Mouse (Mus musculus): ENCODE data around the gene Plppr2. TPM values are rescaled to one million over a fixed set of nuclear protein-coding genes. Genes with fewer than 3 reads are reported as not detected.

The Plppr2 gene
- polyA plus RNA-seq, 1 experiment from 2014 or later, result 2.7 TPM

DNA sequence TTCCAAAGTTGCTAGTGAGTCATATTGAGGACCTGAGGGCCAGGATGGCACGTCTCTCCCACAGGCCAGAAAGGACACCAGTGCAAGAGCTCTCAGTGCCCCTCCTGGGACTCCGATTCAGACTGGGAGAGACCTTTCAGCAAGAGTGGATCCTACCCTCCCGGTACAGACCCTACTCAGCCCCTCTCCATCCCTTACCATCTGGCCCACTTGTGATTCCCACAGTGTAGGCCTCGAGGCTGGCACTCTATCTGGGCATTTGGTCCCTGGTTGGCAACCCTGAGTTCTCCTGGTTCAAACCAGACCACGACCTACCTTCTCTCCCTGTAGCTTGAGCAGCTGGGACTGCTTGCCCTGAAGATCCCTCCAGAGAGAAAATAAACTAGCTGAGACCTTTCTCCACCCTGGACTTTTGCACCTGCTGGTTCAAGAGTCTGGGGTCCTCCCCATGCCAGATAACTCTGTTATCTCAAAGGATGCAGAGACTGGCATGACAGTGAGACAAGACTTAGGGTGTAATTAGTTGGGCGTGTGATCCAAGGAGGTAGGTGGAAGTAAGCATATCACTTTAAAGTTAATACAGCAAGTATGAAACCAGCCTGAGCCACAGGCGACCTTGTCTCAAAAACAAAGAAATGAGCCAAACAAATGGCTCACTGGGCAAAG lies 1.2 kb upstream of the Plppr2 start:
- Histone ChIP-seq H3K4me1 (replicated peaks; ENCODE audit: control insufficient read depth, insufficient read depth) (0 out of 2 replicates have a peak, but pooled peaks cover 2% of the 10 kb centered on the region), H3K9ac (ENCODE audit: low read length) (no peak overlapping the region), H3K27me3 (ENCODE audit: control insufficient read depth, insufficient read depth, low read length) (no peaks in the 10 kb centered on the region), H3K4me2 (replicated peaks; ENCODE audit: low read depth) (no peak overlapping the region), H3K36me3 (ENCODE audit: control insufficient read depth, insufficient read depth, low read length) (no peaks in the 10 kb centered on the region), H3K9me3 (ENCODE audit: control insufficient read depth, low read length) (no peaks in the 10 kb centered on the region), H3K27ac (replicated peaks) (no peak overlapping the region), H3K4me3 (ENCODE audit: low read depth, low read length) (no peak overlapping the region)
- no peak for DNase-seq (ENCODE audit: low spot score)
- ATAC-seq (ENCODE audit: low FRiP score, low TSS enrichment), result no peak
- 84% methylated on average over 7 of the region's 7 CpGs for WGBS
- TF ChIP-seq EP300 (optimal IDR thresholded peaks at IDR 0.05), result no peak
- no peak for TF ChIP-seq CTCF (IDR thresholded peaks at IDR 0.05; ENCODE audit: low read depth)

DNA sequence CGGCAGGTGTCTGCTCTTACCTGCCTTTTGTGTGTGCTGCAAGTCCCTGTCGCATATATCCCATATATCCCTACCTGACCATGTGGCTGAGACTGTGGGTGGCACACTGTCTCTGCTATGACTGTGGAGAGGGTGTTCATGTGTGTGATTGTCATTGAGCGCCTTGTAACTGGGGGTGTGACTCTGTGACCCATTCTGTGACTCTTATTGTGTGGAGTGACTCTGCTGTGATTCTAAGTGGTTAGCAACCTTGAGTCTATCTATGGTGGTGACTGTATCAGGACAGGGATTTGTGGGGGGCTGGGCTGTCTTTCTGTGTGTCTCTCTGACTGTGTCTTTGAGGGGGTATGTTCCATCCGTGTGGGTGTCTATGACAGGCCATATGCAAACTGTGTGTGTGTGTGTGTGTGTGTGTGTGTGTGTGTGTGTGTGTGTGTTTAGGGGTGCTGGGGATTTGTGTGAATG lies 910 bp downstream of the Plppr2 start:
- no peak overlapping the region for H3K4me2 ChIP-seq (replicated peaks; ENCODE audit: low read depth)
- H3K9ac ChIP-seq (ENCODE audit: low read length), result no peak overlapping the region
- 0 out of 2 replicates have a peak, but pooled peaks cover 2% of the 10 kb centered on the region for H3K4me1 ChIP-seq (replicated peaks; ENCODE audit: control insufficient read depth, insufficient read depth)
- no peaks in the 10 kb centered on the region for H3K9me3 ChIP-seq (ENCODE audit: control insufficient read depth, low read length)
- no peak overlapping the region for H3K4me3 ChIP-seq (ENCODE audit: low read depth, low read length)
- TF ChIP-seq CTCF (IDR thresholded peaks at IDR 0.05; ENCODE audit: low read depth), result no peak
- TF ChIP-seq EP300 (optimal IDR thresholded peaks at IDR 0.05), result no peak
- no peaks in the 10 kb centered on the region for H3K27me3 ChIP-seq (ENCODE audit: control insufficient read depth, insufficient read depth, low read length)
- ATAC-seq (ENCODE audit: low FRiP score, low TSS enrichment) (no peak), DNase-seq (ENCODE audit: low spot score) (no peak)
- H3K36me3 ChIP-seq (ENCODE audit: control insufficient read depth, insufficient read depth, low read length), result no peaks in the 10 kb centered on the region
- no peak overlapping the region for H3K27ac ChIP-seq (replicated peaks)
- WGBS, result 78% methylated on average over 4 of the region's 4 CpGs

DNA sequence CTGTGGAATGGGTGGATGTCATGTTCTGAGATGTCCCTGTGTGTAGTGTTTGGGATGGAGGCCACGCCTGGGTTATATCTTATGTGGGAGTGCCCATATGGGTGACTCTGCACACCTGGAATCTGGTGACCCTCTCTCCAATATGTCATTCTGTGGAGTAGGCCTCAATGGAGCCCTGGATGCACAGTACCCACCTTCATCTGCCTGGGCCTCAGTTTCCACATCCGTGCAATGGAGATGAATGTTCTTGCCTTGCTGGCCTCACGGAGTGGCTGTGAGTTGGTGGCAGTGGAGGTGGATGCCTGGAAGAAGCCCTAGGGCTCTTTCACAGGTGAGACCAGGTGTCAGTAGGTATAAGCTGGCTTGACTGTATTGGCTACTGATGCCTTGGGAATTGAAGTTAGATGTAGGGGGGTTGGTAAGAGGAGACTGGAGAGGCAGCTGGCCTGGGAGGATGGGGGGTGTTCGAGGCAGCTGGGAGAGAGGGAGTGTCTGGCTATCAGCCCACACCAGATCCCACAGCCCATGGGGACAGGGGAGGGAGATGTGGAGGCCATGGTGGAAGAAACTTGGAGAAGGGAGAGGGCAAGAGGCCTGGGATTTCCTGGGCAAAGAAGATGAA lies 1.5 kb downstream of the Plppr2 start:
- H3K4me2 ChIP-seq (replicated peaks; ENCODE audit: low read depth), result no peak overlapping the region
- ATAC-seq (ENCODE audit: low FRiP score, low TSS enrichment), result no peak
- DNase-seq (ENCODE audit: low spot score), result no peak
- no peaks in the 10 kb centered on the region for H3K27me3 ChIP-seq (ENCODE audit: control insufficient read depth, insufficient read depth, low read length)
- H3K9ac ChIP-seq (ENCODE audit: low read length), result no peak overlapping the region
- no peaks in the 10 kb centered on the region for H3K36me3 ChIP-seq (ENCODE audit: control insufficient read depth, insufficient read depth, low read length)
- H3K4me1 ChIP-seq (replicated peaks; ENCODE audit: control insufficient read depth, insufficient read depth), result 0 out of 2 replicates have a peak, but pooled peaks cover 2% of the 10 kb centered on the region
- WGBS, result 82% methylated on average over 4 of the region's 4 CpGs
- TF ChIP-seq EP300 (optimal IDR thresholded peaks at IDR 0.05) (no peak), CTCF (IDR thresholded peaks at IDR 0.05; ENCODE audit: low read depth) (no peak)
- H3K4me3 ChIP-seq (ENCODE audit: low read depth, low read length), result no peak overlapping the region
- no peak overlapping the region for H3K27ac ChIP-seq (replicated peaks)
- H3K9me3 ChIP-seq (ENCODE audit: control insufficient read depth, low read length), result no peaks in the 10 kb centered on the region

DNA sequence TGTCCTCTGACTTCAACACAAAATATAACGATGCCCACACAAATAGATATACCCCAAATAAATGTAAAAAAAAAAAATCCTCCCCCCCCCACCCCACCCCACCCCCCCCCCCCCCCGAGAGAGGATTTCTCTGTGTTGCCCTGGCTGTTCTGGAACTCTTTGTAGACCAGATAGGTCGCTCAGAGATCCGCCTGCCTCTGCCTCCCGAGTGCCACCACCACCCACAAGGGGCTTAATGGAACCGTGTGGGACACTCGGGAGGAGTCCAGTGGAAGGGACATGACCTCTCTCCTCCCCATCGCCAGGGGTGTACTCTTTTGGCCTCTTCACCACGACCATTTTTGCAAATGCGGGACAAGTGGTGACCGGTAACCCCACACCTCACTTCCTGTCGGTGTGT lies 6.2 kb downstream of the Plppr2 start:
- H3K9me3 ChIP-seq (ENCODE audit: control insufficient read depth, low read length), result no peaks in the 10 kb centered on the region
- TF ChIP-seq CTCF (IDR thresholded peaks at IDR 0.05; ENCODE audit: low read depth) (no peak), EP300 (optimal IDR thresholded peaks at IDR 0.05) (no peak)
- no peaks in the 10 kb centered on the region for H3K36me3 ChIP-seq (ENCODE audit: control insufficient read depth, insufficient read depth, low read length)
- no peak overlapping the region for H3K9ac ChIP-seq (ENCODE audit: low read length)
- no peak overlapping the region for H3K27ac ChIP-seq (replicated peaks)
- no peaks in the 10 kb centered on the region for H3K4me1 ChIP-seq (replicated peaks; ENCODE audit: control insufficient read depth, insufficient read depth)
- no peak overlapping the region for H3K4me2 ChIP-seq (replicated peaks; ENCODE audit: low read depth)
- WGBS, result 67% methylated on average over 11 of the region's 12 CpGs
- DNase-seq (ENCODE audit: low spot score) (no peak), ATAC-seq (ENCODE audit: low FRiP score, low TSS enrichment) (no peak)
- H3K4me3 ChIP-seq (ENCODE audit: low read depth, low read length), result no peak overlapping the region
- no peaks in the 10 kb centered on the region for H3K27me3 ChIP-seq (ENCODE audit: control insufficient read depth, insufficient read depth, low read length)

DNA sequence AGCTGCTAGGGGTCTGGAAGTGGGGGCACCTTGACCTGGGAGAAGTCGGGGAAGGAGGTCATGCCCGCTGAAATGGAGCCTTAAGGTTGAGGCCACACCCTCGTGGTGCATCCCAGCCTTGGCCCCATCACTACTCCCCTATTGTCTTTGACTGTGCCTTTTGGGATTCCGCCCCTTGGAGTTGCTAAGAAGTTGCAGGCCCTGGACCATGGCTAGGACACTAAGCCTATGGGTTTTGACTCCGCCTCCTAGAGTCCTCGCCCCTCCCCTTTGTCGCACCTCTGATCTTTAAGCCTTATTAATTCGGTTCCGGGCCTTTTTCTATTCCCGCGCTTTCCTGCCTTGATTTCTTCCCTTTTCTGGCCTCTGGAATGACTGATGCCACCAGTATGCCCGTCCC lies 6.8 kb downstream of the Plppr2 start:
- H3K9ac ChIP-seq (ENCODE audit: low read length), result no peak overlapping the region
- no peaks in the 10 kb centered on the region for H3K36me3 ChIP-seq (ENCODE audit: control insufficient read depth, insufficient read depth, low read length)
- H3K4me3 ChIP-seq (ENCODE audit: low read depth, low read length), result no peak overlapping the region
- TF ChIP-seq EP300 (optimal IDR thresholded peaks at IDR 0.05), result no peak
- TF ChIP-seq CTCF (IDR thresholded peaks at IDR 0.05; ENCODE audit: low read depth), result no peak
- no peaks in the 10 kb centered on the region for H3K9me3 ChIP-seq (ENCODE audit: control insufficient read depth, low read length)
- H3K27me3 ChIP-seq (ENCODE audit: control insufficient read depth, insufficient read depth, low read length), result no peaks in the 10 kb centered on the region
- H3K4me2 ChIP-seq (replicated peaks; ENCODE audit: low read depth), result no peak overlapping the region
- WGBS, result 43% methylated on average over 12 of the region's 12 CpGs
- ATAC-seq (ENCODE audit: low FRiP score, low TSS enrichment) (no peak), DNase-seq (ENCODE audit: low spot score) (no peak)
- H3K27ac ChIP-seq (replicated peaks), result no peak overlapping the region
- no peaks in the 10 kb centered on the region for H3K4me1 ChIP-seq (replicated peaks; ENCODE audit: control insufficient read depth, insufficient read depth)

DNA sequence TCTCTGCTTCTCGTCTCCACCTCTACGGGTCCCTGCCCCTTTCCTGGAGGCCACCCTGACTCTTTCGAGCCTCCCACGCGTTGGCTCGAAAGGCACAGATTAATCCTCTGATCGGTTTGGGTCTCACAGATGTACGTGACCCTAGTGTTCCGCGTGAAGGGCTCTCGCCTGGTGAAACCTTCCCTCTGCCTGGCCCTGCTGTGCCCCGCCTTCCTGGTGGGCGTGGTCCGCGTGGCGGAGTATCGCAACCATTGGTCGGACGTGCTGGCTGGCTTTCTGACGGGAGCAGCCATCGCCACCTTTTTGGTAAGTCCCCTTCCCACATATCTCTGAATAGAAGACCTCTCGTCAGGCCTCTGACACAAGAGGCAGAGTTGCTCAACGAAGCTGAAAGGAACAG lies 7.4 kb downstream of the Plppr2 start:
- no peaks in the 10 kb centered on the region for H3K36me3 ChIP-seq (ENCODE audit: control insufficient read depth, insufficient read depth, low read length)
- H3K4me2 ChIP-seq (replicated peaks; ENCODE audit: low read depth), result no peak overlapping the region
- WGBS, result 17% methylated on average over 23 of the region's 23 CpGs
- TF ChIP-seq CTCF (IDR thresholded peaks at IDR 0.05; ENCODE audit: low read depth), result no peak
- no peak for TF ChIP-seq EP300 (optimal IDR thresholded peaks at IDR 0.05)
- no peaks in the 10 kb centered on the region for H3K4me1 ChIP-seq (replicated peaks; ENCODE audit: control insufficient read depth, insufficient read depth)
- no peak overlapping the region for H3K9ac ChIP-seq (ENCODE audit: low read length)
- DNase-seq (ENCODE audit: low spot score), result no peak
- no peak for ATAC-seq (ENCODE audit: low FRiP score, low TSS enrichment)
- H3K4me3 ChIP-seq (ENCODE audit: low read depth, low read length), result no peak overlapping the region
- H3K9me3 ChIP-seq (ENCODE audit: control insufficient read depth, low read length), result no peaks in the 10 kb centered on the region
- H3K27me3 ChIP-seq (ENCODE audit: control insufficient read depth, insufficient read depth, low read length), result no peaks in the 10 kb centered on the region
- no peak overlapping the region for H3K27ac ChIP-seq (replicated peaks)
